Mouse (Mus musculus) frontal cortex, postnatal 25 days (tissue): ENCODE data around the gene Cd209d.
"Not testable (repeated sequence)": the region's sequence is repeated elsewhere in the genome, so short reads cannot be mapped to it uniquely, and the experiment has no call there.

Experiments
- DNase-seq, 2 experiments: peaks; one replicate each; pipeline ENCODE4 v3.0.0; 2022; ENCODE audit warnings: low spot score in 2 of 2

Cd209d gene

GRCm38 (mm10) chr8:3878455-3878854, at the start of gene Cd209d:
Gene Cd209d (minus strand): TSS chr8:3878555.
- DNase-seq, result no peak

GRCm38 (mm10) chr8:3926744-3927143, 48.4 kb upstream of the Cd209d start, which contains the start of gene Cd209b:
Gene Cd209b (minus strand): TSS chr8:3926844.
- no peak for DNase-seq

DNA sequence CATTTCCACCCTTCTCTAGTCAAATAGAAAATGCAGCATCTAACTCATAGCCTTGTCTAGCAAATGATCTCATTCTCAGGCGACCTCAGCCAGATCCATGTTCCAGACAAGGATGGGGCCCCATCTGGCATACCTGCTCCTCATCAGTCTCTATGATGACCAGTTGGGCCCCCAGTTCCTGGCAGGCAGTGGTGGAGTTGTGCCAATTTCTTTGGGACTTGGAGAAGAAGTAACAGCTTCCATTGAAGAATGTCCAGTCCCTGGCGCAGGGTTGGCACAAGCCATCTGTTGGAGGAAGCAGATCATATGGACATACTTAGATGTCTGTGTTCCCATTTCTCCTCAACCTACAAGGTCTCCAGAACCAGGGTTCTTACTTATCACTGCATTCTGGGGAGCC, 2.2 kb downstream of the Cd209d start:
- no peak for DNase-seq

- not testable (repeated sequence) for DNase-seq
Observed at GRCm38 (mm10) chr8:3862736-3863135, 15.6 kb downstream of the Cd209d start.

DNA sequence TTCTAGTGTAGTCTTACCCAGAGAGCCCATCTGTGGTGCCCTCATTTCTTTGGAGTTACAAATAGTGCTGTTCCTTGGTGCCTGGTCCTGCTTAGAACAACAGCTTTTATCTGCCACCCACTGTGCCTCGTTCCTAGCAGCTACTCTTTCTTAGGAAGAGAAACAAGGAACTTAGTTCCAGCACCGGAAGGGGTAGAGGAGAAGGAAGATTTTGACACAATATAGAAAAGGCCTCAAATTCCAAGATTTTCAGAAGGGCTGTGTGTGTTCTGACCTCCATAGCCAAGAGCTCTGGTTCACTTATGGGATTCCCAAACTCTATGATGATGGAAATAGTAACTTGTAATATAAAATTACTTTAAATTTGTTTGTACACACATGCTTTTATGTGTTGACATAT, 24.1 kb downstream of the Cd209d start, which contains the start of gene Cd209e:
Gene Cd209e, minus strand, starts transcription at position 101 of the 400 bp plus-strand sequence.
- no peak for DNase-seq
